Mouse (Mus musculus): Measurements from ENCODE around the gene Ube2s. TPM values are rescaled to one million over a fixed set of nuclear protein-coding genes. Genes with fewer than 3 reads are reported as not detected.
A peak's percentile ranks its signal among the peaks of the same experiment; 100 is the strongest.

Ube2s gene
- total and polyA plus RNA-seq, 2 experiments = 24.2 to 74.3 TPM

GRCm38 (mm10) chr7:4779921-4780320 lies 32.5 kb downstream of the Ube2s start:
- no peaks in the 10 kb centered on the region; the same call in 1 of the 2 replicates for H3K36me3 ChIP-seq (ENCODE audit: control insufficient read depth, insufficient read depth, low read length)
- H3K79me2 ChIP-seq (ENCODE audit: control insufficient read depth, insufficient read depth, low read length) = no peaks in the 10 kb centered on the region
- H3K27ac ChIP-seq (replicated peaks; ENCODE audit: insufficient read depth, low read depth, low read length) = no peak overlapping the region
- H3K27me3 ChIP-seq (ENCODE audit: control insufficient read depth, insufficient read depth, low read length) = peaks cover 13% of the 10 kb centered on the region; the same call in 1 of the 2 replicates
- H3K9ac ChIP-seq (ENCODE audit: low read depth, low read length) = no peak overlapping the region
- H3K4me1 ChIP-seq (ENCODE audit: control insufficient read depth, insufficient read depth, low read length) = peaks cover 7% of the 10 kb centered on the region; the same call in 1 of the 2 replicates
- TF ChIP-seq CTCF (IDR thresholded peaks at IDR 0.05; ENCODE audit: low read depth, low read length) = no peak
- no peak for TF ChIP-seq POLR2A (IDR thresholded peaks at IDR 0.05; ENCODE audit: extremely low read depth, insufficient read depth, low read length)
- WGBS = 47% methylated on average over 5 of the region's 5 CpGs
- H3K4me3 ChIP-seq (ENCODE audit: insufficient read depth, low read depth, low read length) = no peak overlapping the region
- no peak for DNase-seq (ENCODE audit: extremely low read depth, low read depth, low spot score)

- no peak for TF ChIP-seq CTCF (IDR thresholded peaks at IDR 0.05; ENCODE audit: low read depth, low read length)
- TF ChIP-seq POLR2A (IDR thresholded peaks at IDR 0.05; ENCODE audit: extremely low read depth, insufficient read depth, low read length) = no peak
- peaks cover 13% of the 10 kb centered on the region; the same call in 1 of the 2 replicates for H3K27me3 ChIP-seq (ENCODE audit: control insufficient read depth, insufficient read depth, low read length)
- H3K4me1 ChIP-seq (ENCODE audit: control insufficient read depth, insufficient read depth, low read length) = peaks cover 7% of the 10 kb centered on the region; the same call in 1 of the 2 replicates
- H3K27ac ChIP-seq (replicated peaks; ENCODE audit: insufficient read depth, low read depth, low read length) = no peak overlapping the region
- H3K9ac ChIP-seq (ENCODE audit: low read depth, low read length) = no peak overlapping the region
- H3K36me3 ChIP-seq (ENCODE audit: control insufficient read depth, insufficient read depth, low read length) = no peaks in the 10 kb centered on the region
- WGBS = 11% methylated on average over 20 of the region's 20 CpGs
- DNase-seq (ENCODE audit: extremely low read depth, low read depth, low spot score) = no peak
- H3K79me2 ChIP-seq (ENCODE audit: control insufficient read depth, insufficient read depth, low read length) = no peaks in the 10 kb centered on the region
- H3K4me3 ChIP-seq (ENCODE audit: insufficient read depth, low read depth, low read length) = no peak overlapping the region
Measured at GRCm38 (mm10) chr7:4777851-4778637, 34.3 kb downstream of the Ube2s start.

- H3K9ac ChIP-seq (ENCODE audit: low read depth, low read length) = peak overlapping the region; percentile 49; the same call in 1 of the 2 replicates
Measured at GRCm38 (mm10) chr7:4776861-4777830, 35.2 kb downstream of the Ube2s start.

GRCm38 (mm10) chr7:4776131-4776530 lies 36.3 kb downstream of the Ube2s start:
- H3K27ac ChIP-seq (replicated peaks; ENCODE audit: insufficient read depth, low read depth, low read length) = no peak overlapping the region
- WGBS = 63% methylated on average over 10 of the region's 10 CpGs
- DNase-seq (ENCODE audit: extremely low read depth, low read depth, low spot score) = no peak
- H3K79me2 ChIP-seq (ENCODE audit: control insufficient read depth, insufficient read depth, low read length) = no peaks in the 10 kb centered on the region
- TF ChIP-seq POLR2A (IDR thresholded peaks at IDR 0.05; ENCODE audit: extremely low read depth, insufficient read depth, low read length) (no peak), CTCF (IDR thresholded peaks at IDR 0.05; ENCODE audit: low read depth, low read length) (no peak)
- H3K36me3 ChIP-seq (ENCODE audit: control insufficient read depth, insufficient read depth, low read length) = no peaks in the 10 kb centered on the region
- H3K9ac ChIP-seq (ENCODE audit: low read depth, low read length) = no peak overlapping the region
- no peak overlapping the region for H3K4me3 ChIP-seq (ENCODE audit: insufficient read depth, low read depth, low read length)
- H3K4me1 ChIP-seq (ENCODE audit: control insufficient read depth, insufficient read depth, low read length) = peaks cover 7% of the 10 kb centered on the region; the same call in 1 of the 2 replicates
- H3K27me3 ChIP-seq (ENCODE audit: control insufficient read depth, insufficient read depth, low read length) = peaks cover 13% of the 10 kb centered on the region; the same call in 1 of the 2 replicates

More at GRCm38 (mm10) chr7:4776861-4777830, 35.2 kb downstream of the Ube2s start:
- no peak for TF ChIP-seq CTCF (IDR thresholded peaks at IDR 0.05; ENCODE audit: low read depth, low read length)
- TF ChIP-seq POLR2A (IDR thresholded peaks at IDR 0.05; ENCODE audit: extremely low read depth, insufficient read depth, low read length) = no peak
- Histone ChIP-seq H3K79me2 (ENCODE audit: control insufficient read depth, insufficient read depth, low read length) (no peaks in the 10 kb centered on the region), H3K36me3 (ENCODE audit: control insufficient read depth, insufficient read depth, low read length) (no peaks in the 10 kb centered on the region), H3K4me1 (ENCODE audit: control insufficient read depth, insufficient read depth, low read length) (peaks cover 7% of the 10 kb centered on the region; the same call in 1 of the 2 replicates), H3K4me3 (ENCODE audit: insufficient read depth, low read depth, low read length) (peak overlapping the region; percentile 64; the same call in 1 of the 2 replicates), H3K27me3 (ENCODE audit: control insufficient read depth, insufficient read depth, low read length) (peaks cover 13% of the 10 kb centered on the region; the same call in 1 of the 2 replicates), H3K27ac (replicated peaks; ENCODE audit: insufficient read depth, low read depth, low read length) (no peak overlapping the region)
- no peak for DNase-seq (ENCODE audit: extremely low read depth, low read depth, low spot score)
- WGBS = 3% methylated on average over 45 of the region's 56 CpGs

- Histone ChIP-seq H3K4me1 (ENCODE audit: control insufficient read depth, insufficient read depth, low read length) (no peaks in the 10 kb centered on the region), H3K4me3 (ENCODE audit: insufficient read depth, low read depth, low read length) (no peak within 1 kb of the TSS), H3K36me3 (ENCODE audit: control insufficient read depth, insufficient read depth, low read length) (no peaks in the 10 kb centered on the region), H3K9ac (ENCODE audit: low read depth, low read length) (no peak within 1 kb of the TSS), H3K79me2 (ENCODE audit: control insufficient read depth, insufficient read depth, low read length) (no peaks in the 10 kb centered on the region), H3K27me3 (ENCODE audit: control insufficient read depth, insufficient read depth, low read length) (0 out of 2 replicates have a peak, but pooled peaks cover under 1% of the 10 kb centered on the region), H3K27ac (replicated peaks; ENCODE audit: insufficient read depth, low read depth, low read length) (no peak within 1 kb of the TSS)
- TF ChIP-seq POLR2A (IDR thresholded peaks at IDR 0.05; ENCODE audit: extremely low read depth, insufficient read depth, low read length) (no peak), CTCF (IDR thresholded peaks at IDR 0.05; ENCODE audit: low read depth, low read length) (no peak)
- no peak for DNase-seq (ENCODE audit: extremely low read depth, low read depth, low spot score)
- 77% methylated on average over 5 of the region's 5 CpGs for WGBS
Measured at GRCm38 (mm10) chr7:4771202-4771601, 41.2 kb downstream of the Ube2s start, which contains the start of gene Fam71e2. Gene Fam71e2 (minus strand): TSS chr7:4771302.
